Mouse (Mus musculus) C2C12 (cell line): ENCODE results near the gene Cdh9. TPM values are rescaled to one million over a fixed set of nuclear protein-coding genes. Genes with fewer than 3 reads are reported as not detected.

ENCODE experiments used
- H3K27me3 ChIP-seq: one replicate; pipeline ENCODE4 v1.6.1; 2011; ENCODE audit not compliant: control insufficient read depth, insufficient read depth, insufficient read length
- H3K36me3 ChIP-seq: one replicate; pipeline ENCODE4 v1.6.1; 2011; ENCODE audit not compliant: control insufficient read depth, insufficient read depth
- H3K4me3 ChIP-seq: one replicate; pipeline ENCODE4 v1.5.1; 2011; ENCODE audit warnings: mild to moderate bottlenecking, control low read depth; ENCODE audit not compliant: poor library complexity, insufficient read depth, severe bottlenecking
- H3K79me2 ChIP-seq: one replicate; pipeline ENCODE4 v1.6.1; 2011; ENCODE audit not compliant: control insufficient read depth, insufficient read depth
- H3K79me3 ChIP-seq: one replicate; pipeline ENCODE4 v1.6.1; 2011; ENCODE audit warnings: low read depth, control low read depth
- H3ac ChIP-seq: one replicate; pipeline ENCODE3; 2011; ENCODE audit warnings: low read depth; ENCODE audit not compliant: control insufficient read depth, insufficient read length
- CEBPB ChIP-seq: IDR thresholded peaks from one replicate; pipeline ENCODE4 v1.6.1; 2011; ENCODE audit warnings: low read depth, mild to moderate bottlenecking, control low read depth, moderate library complexity
- CTCF ChIP-seq: IDR thresholded peaks from one replicate; pipeline ENCODE4 v1.5.1; 2011; ENCODE audit not compliant: control insufficient read depth, insufficient read depth, insufficient read length
- FOSL1 ChIP-seq: IDR thresholded peaks from one replicate; pipeline ENCODE4 v1.8.0; 2011; ENCODE audit warnings: mild to moderate bottlenecking, low read length; ENCODE audit not compliant: poor library complexity, insufficient read depth, severe bottlenecking
- MAX ChIP-seq: IDR thresholded peaks from one replicate; pipeline ENCODE4 v1.6.1; 2011; ENCODE audit warnings: mild to moderate bottlenecking, control low read depth
- MYOD1 ChIP-seq: IDR thresholded peaks from one replicate; pipeline ENCODE4 v1.6.1; 2011; ENCODE audit warnings: low read depth; ENCODE audit not compliant: control insufficient read depth, insufficient read length
- MYOG ChIP-seq: IDR thresholded peaks from one replicate; pipeline ENCODE4 v1.6.1; 2011; ENCODE audit not compliant: control insufficient read depth, insufficient read length; ENCODE audit errors: extremely low read depth
- USF1 ChIP-seq: IDR thresholded peaks from one replicate; pipeline ENCODE4 v1.6.1; 2011; ENCODE audit warnings: low read depth, mild to moderate bottlenecking, control low read depth, moderate library complexity
- polyA plus RNA-seq: library from polyadenylated mRNA; unstranded; fragments of >200 nt; fragmentation: generic; extraction: Trizol; gene quantifications from one replicate; pipeline ENCODE4 v1.2.1, GENCODE M21; 2012; ENCODE audit warnings: missing spikeins

Gene Cdh9
- polyA plus RNA-seq, 1 experiment, result not detected

DNA sequence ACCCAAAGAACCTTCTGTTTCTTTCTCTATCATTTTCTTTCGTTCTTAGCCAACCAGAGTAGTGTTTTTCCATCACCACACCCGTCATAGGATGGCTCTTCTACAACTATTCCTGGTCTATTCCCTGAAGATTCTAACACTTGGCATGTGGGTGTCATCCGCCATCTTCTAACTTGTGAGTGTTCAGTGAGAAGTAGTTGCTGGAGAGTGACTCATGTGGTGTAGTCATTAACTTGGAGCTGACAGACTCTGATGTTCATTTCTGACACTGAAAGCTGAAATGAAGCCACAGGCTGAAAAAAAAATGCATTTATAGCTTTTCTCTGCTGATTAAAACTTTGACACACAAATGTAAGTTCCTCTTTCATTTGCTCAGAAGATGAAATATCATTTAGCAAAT lies 34.7 kb downstream of the Cdh9 start:
- Histone ChIP-seq H3K36me3 (no peaks in the 10 kb centered on the region), H3K27me3 (no peaks in the 10 kb centered on the region), H3ac (no peak overlapping the region), H3K4me3 (no peak overlapping the region), H3K79me2 (no peaks in the 10 kb centered on the region), H3K79me3 (no peaks in the 10 kb centered on the region)
- no peak for TF ChIP-seq USF1
- no peak for TF ChIP-seq MAX
- no peak for TF ChIP-seq FOSL1
- no peak for TF ChIP-seq MYOG
- no peak for TF ChIP-seq MYOD1
- no peak for TF ChIP-seq CTCF
- TF ChIP-seq CEBPB, result no peak

GRCm38 (mm10) chr15:16784575-16784974 lies 56.0 kb downstream of the Cdh9 start:
- Histone ChIP-seq H3ac (no peak overlapping the region), H3K36me3 (no peaks in the 10 kb centered on the region), H3K79me3 (no peaks in the 10 kb centered on the region), H3K79me2 (no peaks in the 10 kb centered on the region), H3K27me3 (no peaks in the 10 kb centered on the region), H3K4me3 (no peak overlapping the region)
- TF ChIP-seq MYOG, result no peak
- TF ChIP-seq USF1, result no peak
- TF ChIP-seq CEBPB, result no peak
- TF ChIP-seq MYOD1, result no peak
- TF ChIP-seq CTCF, result no peak
- TF ChIP-seq MAX, result no peak

DNA sequence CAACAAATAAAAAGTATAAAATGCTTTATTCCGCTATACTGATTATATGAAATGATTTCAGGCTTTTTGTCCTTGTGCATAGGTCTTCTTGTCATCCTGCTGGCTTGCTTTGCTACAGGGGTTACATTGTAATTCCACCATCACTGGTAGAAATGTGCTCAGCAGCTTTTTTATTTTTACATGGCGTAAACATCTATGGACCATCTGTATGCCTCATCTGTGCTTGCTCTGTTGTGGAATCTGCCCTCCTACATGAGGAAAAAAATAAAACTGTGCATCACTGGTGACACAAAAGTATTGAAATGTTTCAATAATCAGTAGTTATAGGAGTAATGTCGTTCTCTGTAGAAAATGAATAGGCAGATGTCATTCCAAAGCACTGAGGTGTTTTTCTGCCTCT lies 64.3 kb downstream of the Cdh9 start:
- TF ChIP-seq MYOG (no peak), MAX (no peak), CTCF (no peak), MYOD1 (no peak), FOSL1 (no peak), CEBPB (no peak), USF1 (no peak)
- Histone ChIP-seq H3ac (no peak overlapping the region), H3K27me3 (no peaks in the 10 kb centered on the region), H3K4me3 (no peak overlapping the region), H3K79me2 (no peaks in the 10 kb centered on the region), H3K79me3 (no peaks in the 10 kb centered on the region), H3K36me3 (no peaks in the 10 kb centered on the region)

DNA sequence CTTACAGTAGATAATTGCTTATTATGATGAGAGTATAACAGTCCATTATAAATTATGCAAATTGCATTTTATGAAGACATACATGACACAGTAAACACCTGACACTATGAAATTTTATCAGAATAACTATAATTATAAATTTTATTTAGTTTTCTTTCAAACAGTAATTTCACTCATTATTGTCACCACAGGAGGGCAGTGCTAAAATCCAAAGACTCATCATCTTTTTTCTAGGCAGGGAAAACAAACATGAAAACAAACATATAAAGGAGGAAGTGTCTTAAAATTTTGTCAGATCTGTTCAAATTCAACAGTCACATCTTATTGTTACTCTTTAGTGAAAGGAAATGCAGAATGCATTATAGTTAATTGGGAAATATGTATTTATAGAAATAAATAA lies 72.7 kb downstream of the Cdh9 start:
- H3K79me2 ChIP-seq, result no peaks in the 10 kb centered on the region
- H3ac ChIP-seq, result no peak overlapping the region
- no peaks in the 10 kb centered on the region for H3K36me3 ChIP-seq
- TF ChIP-seq MAX, result no peak
- no peak for TF ChIP-seq FOSL1
- no peak for TF ChIP-seq MYOG
- no peak for TF ChIP-seq CTCF
- no peak for TF ChIP-seq MYOD1
- TF ChIP-seq USF1, result no peak
- no peak for TF ChIP-seq CEBPB
- H3K4me3 ChIP-seq, result no peak overlapping the region
- H3K27me3 ChIP-seq, result no peaks in the 10 kb centered on the region
- H3K79me3 ChIP-seq, result no peaks in the 10 kb centered on the region

DNA sequence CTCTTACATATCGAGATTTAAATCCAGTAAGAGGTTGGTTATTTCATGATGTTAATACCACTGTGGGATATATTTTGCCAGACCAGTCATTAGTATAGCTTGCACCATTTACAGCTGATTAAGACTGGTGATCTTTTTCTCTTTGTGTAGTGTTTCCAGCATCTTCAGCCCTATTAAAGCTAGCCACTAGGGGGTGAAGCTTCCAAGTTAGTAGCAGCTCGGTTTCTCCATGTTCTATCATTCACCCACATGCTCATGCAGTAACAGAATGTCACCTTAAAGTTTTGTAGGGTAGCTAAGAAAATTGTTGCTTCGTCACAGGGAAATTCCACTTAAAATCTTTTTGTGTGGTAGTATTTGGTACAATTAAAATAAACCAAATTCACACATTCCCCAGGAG lies 82.2 kb downstream of the Cdh9 start:
- Histone ChIP-seq H3K4me3 (no peak overlapping the region), H3K27me3 (no peaks in the 10 kb centered on the region), H3K79me2 (no peaks in the 10 kb centered on the region), H3K79me3 (no peaks in the 10 kb centered on the region), H3ac (no peak overlapping the region), H3K36me3 (no peaks in the 10 kb centered on the region)
- TF ChIP-seq CTCF, result no peak
- TF ChIP-seq MYOD1, result no peak
- no peak for TF ChIP-seq USF1
- TF ChIP-seq FOSL1, result no peak
- no peak for TF ChIP-seq MYOG

- TF ChIP-seq MYOG (no peak), FOSL1 (no peak), MAX (no peak), USF1 (no peak), CTCF (no peak), MYOD1 (no peak), CEBPB (no peak)
- H3K36me3 ChIP-seq, result no peaks in the 10 kb centered on the region
- H3K4me3 ChIP-seq, result no peak overlapping the region
Observed at GRCm38 (mm10) chr15:16814035-16814434, 85.5 kb downstream of the Cdh9 start.

More at GRCm38 (mm10) chr15:16814035-16814434, 85.5 kb downstream of the Cdh9 start:
- no peaks in the 10 kb centered on the region for H3K27me3 ChIP-seq
- no peaks in the 10 kb centered on the region for H3K79me2 ChIP-seq
- H3ac ChIP-seq, result no peak overlapping the region
- H3K79me3 ChIP-seq, result no peaks in the 10 kb centered on the region
